28 mouse cellular contexts compared by ENCODE assay signal in the genomic region with DNA sequence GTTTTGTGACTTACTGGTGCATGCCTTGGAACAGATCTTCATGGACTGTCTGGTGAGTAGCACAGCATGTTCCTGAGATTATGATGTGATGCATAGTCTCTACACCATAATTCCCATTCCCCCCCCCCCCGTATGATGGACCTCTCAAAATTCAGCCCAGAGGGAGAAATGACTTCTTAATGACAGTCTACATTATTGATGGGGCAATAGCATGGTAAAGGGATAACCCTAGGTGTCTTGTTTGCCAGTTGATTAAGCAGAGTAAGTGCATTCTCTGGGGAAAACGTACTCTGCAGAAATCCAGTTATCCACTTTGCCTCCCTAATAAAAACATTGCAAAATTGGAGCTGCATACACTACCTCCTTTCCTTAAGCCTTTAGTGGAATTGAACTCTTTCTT.
"Had no signal": no experiment of that assay in that cellular context is flagged by ENCODE, and none has a peak within 500 bp of the region (broad histone marks: within the 10 kb centered on the region; RNA-seq: fewer than 3 reads in every experiment).

No protein-coding gene starts in this region.

- H3K9ac ChIP-seq: limb, embryonic 12.5 days; limb, embryonic 13.5 days; limb, embryonic 15.5 days; liver, embryonic 12.5 days; liver, embryonic 13.5 days; liver, embryonic 14.5 days; liver, embryonic 15.5 days; liver, postnatal 0 days; lung, embryonic 14.5 days; lung, embryonic 15.5 days; midbrain, embryonic 12.5 days had no signal

- H3K9me3 ChIP-seq: limb, embryonic 10.5 days; limb, embryonic 12.5 days; limb, embryonic 13.5 days; limb, embryonic 15.5 days; liver, embryonic 12.5 days; liver, embryonic 13.5 days; liver, embryonic 15.5 days; lung, embryonic 15.5 days; megakaryocyte, embryonic 14.5 days; midbrain, embryonic 10.5 days; midbrain, embryonic 12.5 days had no signal

- H3K27me3 ChIP-seq: limb, embryonic 12.5 days; limb, embryonic 13.5 days; limb, embryonic 15.5 days; liver, embryonic 12.5 days; liver, embryonic 13.5 days; liver, embryonic 15.5 days; lung, embryonic 15.5 days; megakaryocyte, embryonic 14.5 days; midbrain, embryonic 12.5 days had no signal

- H3K4me1 ChIP-seq: limb, embryonic 10.5 days; limb, embryonic 12.5 days; limb, embryonic 13.5 days; limb, embryonic 15.5 days; liver, embryonic 12.5 days; liver, embryonic 13.5 days; liver, embryonic 15.5 days had no signal

- ATAC-seq: liver, embryonic 12.5 days; liver, postnatal 0 days; lung, postnatal 0 days; midbrain, embryonic 16.5 days had no signal

- H3K4me3 ChIP-seq: left cerebral cortex, adult 2 months; limb, embryonic 10.5 days; limb, embryonic 12.5 days; limb, embryonic 13.5 days; limb, embryonic 15.5 days; liver, embryonic 12.5 days; liver, embryonic 13.5 days; liver, embryonic 15.5 days; lung, embryonic 15.5 days; megakaryocyte, embryonic 14.5 days; midbrain, embryonic 10.5 days; midbrain, embryonic 12.5 days; myocyte had no signal

- DNase-seq: left cerebral cortex, postnatal 4 days; liver; liver, embryonic 13.5 days; liver, postnatal 0 days; lung, adult 18-20 months; lung, adult 2 months; lung, postnatal 10 days; lung, postnatal 14 days; lung, postnatal 36 days; lung, postnatal 4 days had no signal

- H3K27ac ChIP-seq: left cerebral cortex, adult 2 months; limb, embryonic 10.5 days; limb, embryonic 12.5 days; limb, embryonic 13.5 days; limb, embryonic 15.5 days; liver, embryonic 12.5 days; liver, embryonic 13.5 days; liver, embryonic 14.5 days; liver, embryonic 15.5 days; lung, embryonic 15.5 days; macrophage; midbrain, embryonic 10.5 days; midbrain, embryonic 12.5 days had no signal

- H3K4me2 ChIP-seq: limb, embryonic 12.5 days; limb, embryonic 13.5 days; limb, embryonic 15.5 days; liver, embryonic 11.5 days; liver, embryonic 12.5 days; liver, embryonic 13.5 days; liver, embryonic 15.5 days; lung, embryonic 14.5 days; lung, embryonic 15.5 days; midbrain, embryonic 12.5 days had no signal

- H3K36me3 ChIP-seq: limb, embryonic 10.5 days; limb, embryonic 12.5 days; limb, embryonic 13.5 days; limb, embryonic 15.5 days; liver, embryonic 12.5 days; liver, embryonic 13.5 days; liver, embryonic 15.5 days; lung, embryonic 15.5 days; midbrain, embryonic 10.5 days; midbrain, embryonic 12.5 days had no signal
